Mouse (Mus musculus): Measurements from ENCODE around the gene Dnah14. TPM values are rescaled to one million over a fixed set of nuclear protein-coding genes. Genes with fewer than 3 reads are reported as not detected.

The Dnah14 gene
- total RNA-seq, 2 experiments from 2014 or later = 0.76 to 0.82 TPM

DNA sequence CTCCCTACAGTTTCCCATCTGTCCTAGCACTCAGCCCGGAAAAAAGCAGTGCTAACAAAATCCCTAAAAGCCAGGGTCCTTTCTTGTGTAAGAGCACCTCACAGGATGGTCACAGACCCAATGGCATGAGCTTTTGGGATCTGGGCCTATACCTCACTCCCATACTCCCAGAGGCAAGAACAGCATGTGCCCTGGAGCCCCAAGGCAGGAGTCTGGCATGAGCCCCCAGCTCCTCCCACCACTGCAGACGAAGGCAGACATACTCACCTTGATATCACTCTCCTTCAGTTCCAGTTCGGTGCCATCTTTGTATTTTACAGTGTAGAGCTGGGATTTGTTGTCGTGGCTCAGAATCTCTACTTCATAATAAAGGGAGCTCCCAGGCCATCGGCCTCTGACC, 261.8 kb downstream of the Dnah14 start:
- DNase-seq (ENCODE audit: low spot score in 2 of 2) = no peak
- Histone ChIP-seq H3K27ac (no peak overlapping the region), H3K4me3 (no peak overlapping the region)
- TF ChIP-seq CTCF (conservative IDR thresholded peaks at IDR 0.05) = no peak

DNA sequence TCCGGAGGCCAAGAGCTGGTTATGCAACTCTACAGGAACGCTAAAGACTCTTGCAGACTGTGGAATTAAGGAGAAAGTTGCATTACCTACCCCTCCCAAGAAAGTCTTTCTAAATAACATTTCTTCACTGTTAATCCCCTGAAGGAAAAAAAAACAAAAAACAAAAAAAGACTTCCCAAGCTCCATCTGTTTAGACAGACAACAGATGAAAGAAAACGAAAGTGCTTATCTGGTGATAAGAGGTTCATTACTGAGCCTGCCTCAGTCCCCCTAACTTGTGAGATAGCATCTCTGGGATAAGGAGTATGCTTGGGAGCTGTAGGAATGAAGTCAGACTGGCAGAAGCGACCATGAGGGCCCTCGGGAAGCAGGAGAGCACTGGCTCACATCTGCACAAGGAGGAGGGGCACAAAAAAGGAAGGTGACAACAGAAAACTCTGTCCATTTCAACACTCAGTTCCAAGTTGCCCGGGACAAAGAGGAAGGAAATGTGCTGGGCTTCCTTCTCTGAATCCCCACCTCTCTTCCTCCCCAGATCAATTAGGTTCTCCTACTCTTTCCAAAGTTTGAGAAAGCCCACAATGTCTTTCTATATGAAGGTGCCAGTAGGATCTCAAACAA, 263.5 kb downstream of the Dnah14 start:
- DNase-seq (ENCODE audit: low spot score in 2 of 2) = no peak
- TF ChIP-seq CTCF (conservative IDR thresholded peaks at IDR 0.05) = no peak
- H3K4me3 ChIP-seq = no peak overlapping the region

DNA sequence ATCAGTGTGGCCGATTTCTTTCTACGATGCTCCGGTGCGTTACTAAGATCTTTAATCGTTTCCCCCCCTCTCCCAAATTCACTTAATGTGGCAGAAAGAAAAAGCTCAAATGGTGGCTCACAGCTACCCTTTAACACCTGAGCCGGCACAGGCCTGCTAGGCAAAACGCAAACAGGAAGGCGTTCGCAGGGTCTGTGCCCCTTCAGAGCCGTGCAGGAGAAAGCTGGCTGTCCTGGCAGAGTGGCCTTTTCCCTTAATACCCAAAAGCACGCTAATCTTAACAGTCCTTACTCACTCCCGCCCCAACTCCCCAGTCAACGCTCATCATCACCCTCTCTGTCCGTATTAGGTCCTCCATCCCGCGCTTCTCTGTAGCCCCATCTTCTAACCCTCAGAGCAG, 265.0 kb downstream of the Dnah14 start:
- no peak for TF ChIP-seq CTCF (conservative IDR thresholded peaks at IDR 0.05)
- Histone ChIP-seq H3K4me3 (peak overlapping the region; percentile 74), H3K27ac (peak overlapping the region; percentile 95)
- DNase-seq (ENCODE audit: low spot score in 2 of 2) = no peak

More for the DNA sequence above, 263.5 kb downstream of the Dnah14 start:
- H3K27ac ChIP-seq = no peak overlapping the region

DNA sequence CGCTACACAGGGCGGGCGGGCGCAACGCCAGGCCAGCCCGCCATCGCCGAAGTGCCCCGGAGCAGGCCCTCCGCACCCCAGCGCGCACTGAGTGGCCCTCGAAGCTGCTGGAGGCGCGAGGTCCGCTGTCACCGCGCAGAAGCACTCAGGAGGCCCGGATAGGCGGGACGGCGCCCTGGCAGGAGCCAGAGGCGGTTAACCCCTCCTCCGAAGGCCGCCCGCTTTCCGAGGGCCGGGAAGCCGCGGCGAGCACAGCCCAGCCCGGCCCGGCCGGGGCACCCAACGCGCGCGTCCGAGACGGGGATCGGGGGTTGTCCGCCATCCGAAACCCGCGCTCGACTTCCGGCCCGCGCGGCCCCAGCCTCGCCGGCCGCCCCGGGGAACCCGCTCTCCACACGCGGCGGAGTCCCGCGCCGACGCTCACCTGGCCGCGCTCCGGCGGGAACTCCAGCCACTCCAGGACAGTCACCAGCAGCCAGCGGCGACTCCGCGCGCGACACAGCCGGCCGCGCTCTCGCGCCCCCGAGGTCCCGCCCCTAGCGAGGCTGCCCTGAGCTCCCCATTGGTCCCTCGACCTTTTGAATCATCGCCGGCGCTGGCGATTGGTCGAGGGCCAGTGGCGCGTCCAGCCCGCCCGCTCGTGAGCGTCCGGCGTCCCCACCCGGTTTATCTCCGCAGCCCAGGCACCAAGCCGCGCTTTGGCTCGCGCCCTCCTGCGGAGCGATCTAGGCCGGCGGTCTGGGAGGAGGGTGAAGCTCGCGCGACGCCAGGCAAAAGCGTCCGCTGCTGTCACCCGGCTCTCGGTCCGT, 265.7 kb downstream of the Dnah14 start:
- peak; percentile 51 for TF ChIP-seq CTCF (conservative IDR thresholded peaks at IDR 0.05)
- peak; percentile 94 for DNase-seq (ENCODE audit: low spot score in 2 of 2)
- peak overlapping the region; percentile 74 for H3K4me3 ChIP-seq
- H3K27ac ChIP-seq = peak overlapping the region; percentile 95

DNA sequence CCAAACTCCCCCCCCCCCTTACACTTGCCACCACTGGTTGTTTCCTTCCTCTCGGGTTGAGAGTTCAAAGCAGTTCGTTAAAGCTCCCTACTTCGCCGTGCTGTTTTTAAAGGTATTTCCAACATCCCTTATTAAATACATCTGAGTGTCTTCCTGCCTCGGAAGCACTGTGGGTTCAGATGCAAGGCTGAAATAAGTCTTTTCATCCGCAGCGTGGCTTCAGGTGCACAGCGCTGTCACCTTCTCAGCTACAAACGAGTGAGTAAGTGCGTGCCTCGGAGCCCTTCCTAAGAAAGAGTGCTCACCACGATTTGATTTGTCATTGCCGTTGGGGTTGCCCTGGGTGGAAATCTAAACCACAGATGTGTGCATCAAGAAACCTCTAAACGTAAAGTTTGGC, 266.4 kb downstream of the Dnah14 start, which contains the start of gene Lbr:
TSS of gene Lbr (minus strand) at position 266 of the 400 bp plus-strand sequence.
- no peak for TF ChIP-seq CTCF (conservative IDR thresholded peaks at IDR 0.05)
- Histone ChIP-seq H3K27ac (peak within 1 kb of the TSS; percentile 95), H3K4me3 (peak within 1 kb of the TSS; percentile 74)
- no peak for DNase-seq (ENCODE audit: low spot score in 2 of 2)

DNA sequence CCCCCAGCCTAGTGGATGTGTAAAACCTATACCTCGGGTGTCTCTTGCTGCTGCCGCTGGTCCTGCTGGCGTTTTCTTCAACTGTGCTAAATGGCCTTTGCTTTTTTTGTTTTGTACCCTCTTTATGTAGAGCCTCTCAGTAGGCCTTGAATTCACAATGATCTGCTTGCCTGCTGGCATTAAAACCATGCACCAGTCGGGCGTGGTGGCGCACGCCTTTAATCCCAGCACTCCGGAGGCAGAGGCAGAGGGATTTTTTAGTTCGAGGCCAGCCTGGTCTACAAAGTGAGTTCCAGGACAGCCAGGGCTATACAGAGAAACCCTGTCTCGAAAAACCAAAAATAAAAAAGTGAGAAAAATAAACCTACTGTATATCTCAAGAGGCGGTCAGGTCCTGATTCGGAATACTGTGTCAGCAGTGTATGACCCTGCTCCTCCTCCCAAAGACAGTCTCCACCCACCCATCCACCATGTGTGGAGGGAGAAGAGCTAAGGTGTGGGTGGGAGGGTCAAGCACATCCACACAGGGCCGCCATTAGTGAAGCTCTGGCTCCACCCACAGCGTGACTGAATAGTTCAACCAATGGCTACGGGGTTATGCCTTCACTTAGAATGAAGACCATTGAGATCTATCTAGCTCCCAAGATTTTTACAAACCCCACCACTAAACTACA, 268.7 kb downstream of the Dnah14 start:
- no peak for DNase-seq (ENCODE audit: low spot score in 2 of 2)
- Histone ChIP-seq H3K27ac (no peak overlapping the region), H3K4me3 (no peak overlapping the region)
- TF ChIP-seq CTCF (conservative IDR thresholded peaks at IDR 0.05) = no peak

GRCm38 (mm10) chr1:181845767-181846166, 269.4 kb downstream of the Dnah14 start:
- TF ChIP-seq CTCF (conservative IDR thresholded peaks at IDR 0.05) = no peak
- H3K4me3 ChIP-seq = no peak overlapping the region
- no peak for DNase-seq (ENCODE audit: low spot score in 2 of 2)
- no peak overlapping the region for H3K27ac ChIP-seq

DNA sequence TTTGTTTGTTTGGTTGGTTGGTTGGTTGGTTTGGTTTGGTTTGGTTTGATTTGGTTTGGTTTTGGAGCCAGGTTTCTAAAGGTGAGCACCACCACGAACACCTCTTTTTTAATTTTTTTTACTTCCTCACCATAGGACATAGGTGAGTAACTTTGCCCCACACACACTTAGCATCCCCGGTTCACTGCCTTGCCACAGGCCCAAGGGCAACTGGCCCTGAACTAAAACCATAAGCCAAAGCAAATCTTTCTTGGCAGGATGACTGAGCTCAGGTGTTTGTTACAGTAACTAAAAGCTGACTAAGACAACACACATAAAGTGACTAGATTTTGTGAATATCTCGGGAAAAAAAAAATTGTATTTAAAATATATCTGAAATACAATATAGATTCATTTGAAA, 271.0 kb downstream of the Dnah14 start:
- no peak for TF ChIP-seq CTCF (conservative IDR thresholded peaks at IDR 0.05)
- Histone ChIP-seq H3K4me3 (no peak overlapping the region), H3K27ac (no peak overlapping the region)
- DNase-seq (ENCODE audit: low spot score in 2 of 2) = no peak

DNA sequence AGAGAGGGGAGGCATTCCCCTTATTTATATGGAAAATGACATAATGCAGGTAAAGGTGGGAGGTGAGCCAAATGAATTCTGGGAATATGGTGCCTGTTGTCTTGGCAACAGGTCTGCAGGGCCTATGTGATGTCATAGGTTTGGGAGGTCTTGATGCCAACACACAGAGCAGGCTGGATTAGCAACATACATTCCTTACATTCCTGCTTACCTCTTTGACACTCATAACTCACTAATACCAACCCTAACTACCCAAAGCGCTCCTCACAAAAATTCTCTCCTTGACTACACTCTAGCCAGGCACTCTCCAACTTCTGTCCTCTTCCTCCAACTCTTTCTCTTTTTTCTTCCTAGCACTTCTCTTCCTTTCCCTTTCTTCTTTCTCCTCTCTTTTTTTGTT, 271.9 kb downstream of the Dnah14 start:
- DNase-seq (ENCODE audit: low spot score in 2 of 2) = no peak
- Histone ChIP-seq H3K27ac (no peak overlapping the region), H3K4me3 (no peak overlapping the region)
- TF ChIP-seq CTCF (conservative IDR thresholded peaks at IDR 0.05) = no peak

DNA sequence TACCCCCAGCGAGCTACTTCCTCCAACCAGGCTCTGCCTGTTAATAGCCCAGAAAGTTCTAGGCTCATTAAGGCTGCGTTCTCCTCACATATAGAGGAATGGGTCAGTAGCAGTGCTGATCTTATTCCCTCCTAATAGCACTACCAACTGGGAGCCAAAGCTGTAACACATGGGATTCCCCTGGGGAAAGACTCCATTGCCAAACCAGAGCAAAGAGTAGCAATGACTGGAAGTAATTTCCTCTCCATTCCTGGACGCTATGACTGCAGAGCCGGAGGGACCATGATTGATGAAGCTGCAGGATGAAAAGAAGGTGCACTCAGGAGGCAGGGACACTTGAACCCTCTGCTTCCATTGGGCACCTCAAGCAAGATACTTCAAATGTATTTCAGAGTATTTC, 274.1 kb downstream of the Dnah14 start:
- TF ChIP-seq CTCF (conservative IDR thresholded peaks at IDR 0.05) = no peak
- H3K27ac ChIP-seq = no peak overlapping the region
- H3K4me3 ChIP-seq = no peak overlapping the region
- no peak for DNase-seq (ENCODE audit: low spot score in 2 of 2)

- peak; percentile 60 to 65 for DNase-seq (ENCODE audit: low spot score in 2 of 2)
- no peak overlapping the region for H3K4me3 ChIP-seq
- no peak for TF ChIP-seq CTCF (conservative IDR thresholded peaks at IDR 0.05)
- peak overlapping the region; percentile 36; the same call in 1 of the 2 replicates for H3K27ac ChIP-seq
These were observed 275.4 kb downstream of the Dnah14 start for GRCm38 (mm10) chr1:181851521-181852310.

- peak overlapping the region; percentile 36; the same call in 1 of the 2 replicates for H3K27ac ChIP-seq
- no peak for DNase-seq (ENCODE audit: low spot score in 2 of 2)
- H3K4me3 ChIP-seq = no peak overlapping the region
- TF ChIP-seq CTCF (conservative IDR thresholded peaks at IDR 0.05) = no peak
These were observed 276.1 kb downstream of the Dnah14 start for GRCm38 (mm10) chr1:181852466-181852865.

Data from layer of hippocampus, adult 2 months (tissue).